Mouse (Mus musculus): Measurements from ENCODE around the gene Sult2a1. TPM values are rescaled to one million over a fixed set of nuclear protein-coding genes. Genes with fewer than 3 reads are reported as not detected.
"Not testable (repeated sequence)": the region's sequence is repeated elsewhere in the genome, so short reads cannot be mapped to it uniquely, and the experiment has no call there.

The Sult2a1 gene
- not detected for total RNA-seq (2021)
- long read RNA-seq, experiment 1: 0 reads
- long read RNA-seq, experiment 2: 0 reads

- DNase-seq: not testable (repeated sequence)
Measured at GRCm38 (mm10) chr7:13837309-13837708, at the start of gene Sult2a1. Sult2a1 (minus strand) TSS chr7:13837409.

GRCm38 (mm10) chr7:13813913-13814312 lies 23.3 kb downstream of the Sult2a1 start:
- DNase-seq: no peak

Other genes with a start within 250 kb of the Sult2a1 start
- not detected for gene Sult2a5, start 213.4 kb downstream of the Sult2a1 start, total RNA-seq (2021)
- gene Sult2a2, start 103.9 kb downstream of the Sult2a1 start, total RNA-seq (2021): not detected
- not detected for gene Sult2a4, start 152.2 kb upstream of the Sult2a1 start, total RNA-seq (2021)